Mouse (Mus musculus) MEL (cell line): ENCODE data around the gene Zfp146. TPM values are rescaled to one million over a fixed set of nuclear protein-coding genes. Genes with fewer than 3 reads are reported as not detected.
A peak's percentile ranks its signal among the peaks of the same experiment; 100 is the strongest.

ENCODE experiments used
- DNase-seq: peaks from one replicate; pipeline ENCODE4 v3.0.0; 2011; ENCODE audit warnings: low read depth, low spot score
- H3K27ac ChIP-seq: 2 replicates; pipeline ENCODE4 v1.5.1; 2012; ENCODE audit warnings: low read depth, mild to moderate bottlenecking, control low read depth, low read length, moderate library complexity; ENCODE audit not compliant: control insufficient read depth
- H3K27me3 ChIP-seq, 2 experiments: fragments of 150-350 bp in 1 of 2; sonication (generic) in 1 of 2; 2 replicates each; pipeline ENCODE4 v1.6.1; 2012; ENCODE audit warnings: low read length in 2 of 2, mild to moderate bottlenecking in 2 of 2, improper control_type of control experiment in 1 of 2, moderate library complexity in 1 of 2; ENCODE audit not compliant: insufficient read depth in 2 of 2, control insufficient read depth in 1 of 2
- H3K36me3 ChIP-seq, 2 experiments: 2 replicates each; pipeline ENCODE4 v1.6.1; 2012 to 2014; ENCODE audit warnings: low read length in 2 of 2, improper control_type of control experiment in 1 of 2, inconsistent platforms in 1 of 2, mild to moderate bottlenecking in 1 of 2; ENCODE audit not compliant: insufficient read depth in 2 of 2, control insufficient read depth in 1 of 2
- H3K4me1 ChIP-seq, 2 experiments: fragments of 150-350 bp in 1 of 2; sonication (generic) in 1 of 2; 2 replicates each; pipeline ENCODE4 v1.6.1; 2012; ENCODE audit warnings: low read length in 2 of 2, improper control_type of control experiment in 1 of 2, mild to moderate bottlenecking in 1 of 2; ENCODE audit not compliant: insufficient read depth in 2 of 2, control insufficient read depth in 1 of 2
- H3K4me3 ChIP-seq, 2 experiments: fragments of 150-350 bp in 1 of 2; sonication (generic) in 1 of 2; 2 replicates each; pipeline ENCODE4 v1.5.1; 2012; ENCODE audit warnings: low read depth in 2 of 2, low read length in 2 of 2, mild to moderate bottlenecking in 2 of 2, moderate library complexity in 2 of 2, control low read depth in 1 of 2, improper control_type of control experiment in 1 of 2; ENCODE audit not compliant: control insufficient read depth in 1 of 2, insufficient read depth in 1 of 2
- H3K79me2 ChIP-seq: 2 replicates; pipeline ENCODE4 v1.6.1; 2012; ENCODE audit warnings: mild to moderate bottlenecking, low read length, moderate library complexity; ENCODE audit not compliant: control insufficient read depth, poor library complexity, insufficient read depth
- H3K9ac ChIP-seq: 2 replicates; pipeline ENCODE4 v1.6.1; 2012; ENCODE audit warnings: low read depth, mild to moderate bottlenecking, control low read depth, low read length, moderate library complexity; ENCODE audit not compliant: control insufficient read depth, poor library complexity, severe bottlenecking
- H3K9me3 ChIP-seq: fragments of 150-350 bp; sonication (generic); replicated peaks from 2 replicates; pipeline ENCODE4 v1.6.1; 2012; ENCODE audit warnings: mild to moderate bottlenecking, low read length, improper control_type of control experiment, moderate library complexity; ENCODE audit not compliant: insufficient read depth
- CHD1 ChIP-seq: IDR thresholded peaks from 2 replicates; pipeline ENCODE4 v1.6.1; 2012; ENCODE audit warnings: low read depth, mild to moderate bottlenecking, inconsistent platforms, low read length, improper control_type of control experiment
- CHD2 ChIP-seq: IDR thresholded peaks from 2 replicates; pipeline ENCODE4 v1.6.1; 2011; ENCODE audit warnings: low read length, improper control_type of control experiment
- ELF1 ChIP-seq: IDR thresholded peaks from 2 replicates; pipeline ENCODE4 v1.6.1; 2014; ENCODE audit warnings: low read depth, mild to moderate bottlenecking, inconsistent platforms, low read length, improper control_type of control experiment, moderate library complexity
- HCFC1 ChIP-seq: IDR thresholded peaks from 2 replicates; pipeline ENCODE4 v1.6.1; 2012; ENCODE audit warnings: low read depth, mild to moderate bottlenecking, inconsistent platforms, low read length, improper control_type of control experiment, moderate library complexity
- JUND ChIP-seq: IDR thresholded peaks from 2 replicates; pipeline ENCODE4 v1.6.1; 2011; ENCODE audit warnings: low read depth, mild to moderate bottlenecking, improper control_type of control experiment, low read length
- MAFK ChIP-seq: IDR thresholded peaks from 2 replicates; pipeline ENCODE4 v1.6.1; 2011; ENCODE audit warnings: low read depth, mild to moderate bottlenecking, low read length, improper control_type of control experiment, borderline replicate concordance
- MXI1 ChIP-seq: IDR thresholded peaks from 2 replicates; pipeline ENCODE4 v1.6.1; 2011; ENCODE audit warnings: mild to moderate bottlenecking, low read depth, low read length, improper control_type of control experiment
- MYC ChIP-seq: IDR thresholded peaks from 2 replicates; pipeline ENCODE4 v1.6.1; 2011; ENCODE audit warnings: low read depth, mild to moderate bottlenecking, low read length, improper control_type of control experiment, moderate library complexity
- NELFE ChIP-seq: IDR thresholded peaks from 2 replicates; pipeline ENCODE4 v1.6.1; 2011; ENCODE audit warnings: low read depth, low read length, improper control_type of control experiment
- POLR2A ChIP-seq, 2 experiments: IDR thresholded peaks; 2 replicates each; pipeline ENCODE4 v1.6.1; 2011 to 2012; ENCODE audit warnings: low read length in 2 of 2, mild to moderate bottlenecking in 2 of 2, control low read depth in 1 of 2, improper control_type of control experiment in 1 of 2, low read depth in 1 of 2, moderate library complexity in 1 of 2; ENCODE audit not compliant: control insufficient read depth in 1 of 2, insufficient read depth in 1 of 2, poor library complexity in 1 of 2
- POLR2AphosphoS2 ChIP-seq: IDR thresholded peaks from 2 replicates; pipeline ENCODE4 v1.6.1; 2011; ENCODE audit warnings: low read length, improper control_type of control experiment
- RCOR1 ChIP-seq: IDR thresholded peaks from 2 replicates; pipeline ENCODE4 v1.6.1; 2012; ENCODE audit warnings: low read depth, mild to moderate bottlenecking, inconsistent platforms, low read length, improper control_type of control experiment
- SIN3A ChIP-seq: IDR thresholded peaks from 2 replicates; pipeline ENCODE4 v1.6.1; 2012; ENCODE audit warnings: low read length, improper control_type of control experiment, inconsistent platforms
- SMC3 ChIP-seq: IDR thresholded peaks from 2 replicates; pipeline ENCODE4 v1.6.1; 2011; ENCODE audit warnings: low read depth, low read length, improper control_type of control experiment
- TAL1 ChIP-seq: IDR thresholded peaks from 2 replicates; pipeline ENCODE4 v1.6.1; 2012; ENCODE audit warnings: mild to moderate bottlenecking, inconsistent platforms, low read length, moderate library complexity, mixed read lengths
- UBTF ChIP-seq: IDR thresholded peaks from 2 replicates; pipeline ENCODE4 v1.6.1; 2012; ENCODE audit warnings: low read depth, mild to moderate bottlenecking, inconsistent platforms, low read length, improper control_type of control experiment, moderate library complexity, borderline replicate concordance; ENCODE audit not compliant: insufficient read depth
- USF1 ChIP-seq: IDR thresholded peaks from 2 replicates; pipeline ENCODE4 v1.6.1; 2014; ENCODE audit warnings: low read depth, mild to moderate bottlenecking, inconsistent platforms, low read length, improper control_type of control experiment, moderate library complexity
- USF2 ChIP-seq, 2 experiments: IDR thresholded peaks; 2 replicates each; pipeline ENCODE4 v1.6.1; 2011 to 2012; ENCODE audit warnings: improper control_type of control experiment in 2 of 2, low read length in 2 of 2, borderline replicate concordance in 1 of 2, inconsistent platforms in 1 of 2, low read depth in 1 of 2, mild to moderate bottlenecking in 1 of 2; ENCODE audit not compliant: insufficient read depth in 1 of 2
- ZC3H11A ChIP-seq: IDR thresholded peaks from 2 replicates; pipeline ENCODE4 v1.6.1; 2012; ENCODE audit warnings: low read depth, mild to moderate bottlenecking, inconsistent platforms, low read length, improper control_type of control experiment
- ZMIZ1 ChIP-seq: IDR thresholded peaks from 2 replicates; pipeline ENCODE4 v1.6.1; 2012; ENCODE audit warnings: low read depth, mild to moderate bottlenecking, inconsistent platforms, low read length, improper control_type of control experiment, moderate library complexity
- polyA plus RNA-seq, 2 experiments: library from polyadenylated mRNA; stranded (reverse) in 1 of 2; unstranded in 1 of 2; fragments of >175 nt in 1 of 2; fragments of >200 nt in 1 of 2; gene quantifications; 2 replicates each; pipeline versions ENCODE4 v1.2.1 to v1.2.4; 2012; ENCODE audit warnings: low replicate concordance in 2 of 2, low read depth in 1 of 2; ENCODE audit not compliant: insufficient read length in 2 of 2, insufficient read depth in 1 of 2, missing spikeins in 1 of 2
- total RNA-seq: library from RNA; depleted of rRNA; stranded (reverse); fragments of 300-350 nt; gene quantifications from 2 replicates; pipeline ENCODE4 v1.2.3, GENCODE M21; 2012

Gene Zfp146
- total and polyA plus RNA-seq, 3 experiments: 35.5 to 38.9 TPM; not detected in 1

DNA sequence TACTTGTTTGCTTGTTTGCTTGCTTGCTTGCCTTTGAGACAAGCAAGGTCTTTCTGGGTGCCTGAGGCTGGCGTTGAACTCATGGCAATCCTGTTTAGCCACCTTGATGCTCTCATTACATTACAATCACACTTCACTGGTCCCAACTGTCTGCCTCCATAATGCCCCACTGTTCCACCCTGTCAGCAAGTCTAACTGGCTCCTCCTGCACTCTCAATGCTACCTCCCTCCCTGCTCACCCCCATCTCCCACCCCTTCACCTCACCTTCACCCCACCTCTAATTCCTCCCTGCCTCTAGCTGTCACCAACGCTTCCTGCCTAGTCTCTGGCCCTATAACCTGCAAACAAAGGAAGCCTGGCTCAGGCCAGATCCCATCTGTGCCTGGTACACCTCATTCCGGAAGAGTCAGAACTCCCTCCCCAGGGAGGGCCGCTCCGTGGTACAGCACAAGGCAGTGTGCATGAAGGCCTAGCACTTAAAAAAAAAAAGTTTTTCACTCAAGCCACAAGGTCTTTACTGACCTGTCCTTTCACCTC, 28.1 kb upstream of the Zfp146 start:
- Histone ChIP-seq H3K9me3 (no peaks in the 10 kb centered on the region), H3K79me2 (peaks cover 9% of the 10 kb centered on the region), H3K4me1 (peaks cover 0 to 17% of the 10 kb centered on the region in 2 experiments; a peak in 3 of 4 replicates), H3K36me3 (peaks cover 0 to 14% of the 10 kb centered on the region in 2 experiments; a peak in 2 of 4 replicates), H3K27ac (no peak overlapping the region), H3K4me3 (no peak overlapping the region), H3K27me3 (no peaks in the 10 kb centered on the region), H3K9ac (no peak overlapping the region)
- TF ChIP-seq HCFC1 (no peak), SMC3 (no peak), NELFE (no peak), CHD2 (no peak), UBTF (no peak), TAL1 (no peak), ZC3H11A (no peak), RCOR1 (no peak), USF1 (no peak), MAFK (no peak), POLR2AphosphoS2 (no peak)
- no peak for DNase-seq

DNA sequence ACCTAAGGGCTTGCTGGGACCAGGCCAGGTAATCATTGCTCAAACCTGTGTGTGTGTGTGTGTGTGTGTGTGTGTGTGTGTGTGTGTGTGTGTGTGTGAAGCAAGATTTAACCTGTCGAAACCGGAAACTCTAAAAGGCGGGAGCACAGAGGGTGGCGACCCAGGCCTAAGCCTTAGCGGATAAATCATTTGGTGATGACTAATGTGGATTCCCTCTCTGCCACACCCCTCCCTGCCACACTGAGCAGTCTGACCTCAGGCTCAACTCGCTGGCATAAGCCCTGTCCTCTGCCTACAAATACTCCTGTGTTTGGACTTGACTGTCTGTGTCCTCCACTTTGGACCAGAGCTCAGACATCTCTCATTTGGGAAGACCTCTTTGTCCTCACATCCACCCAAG, 26.6 kb upstream of the Zfp146 start:
- Histone ChIP-seq H3K27ac (no peak overlapping the region), H3K4me3 (no peak overlapping the region), H3K4me1 (peaks cover 0 to 17% of the 10 kb centered on the region in 2 experiments; a peak in 3 of 4 replicates), H3K9me3 (no peaks in the 10 kb centered on the region), H3K36me3 (peaks cover 0 to 14% of the 10 kb centered on the region in 2 experiments; a peak in 2 of 4 replicates), H3K27me3 (no peaks in the 10 kb centered on the region), H3K9ac (no peak overlapping the region), H3K79me2 (peaks cover 9% of the 10 kb centered on the region)
- TF ChIP-seq CHD1 (no peak), MXI1 (no peak), SIN3A (no peak), USF2 (IDR thresholded peaks at IDR 0.05; ENCODE audit: borderline replicate concordance in 1 of 2, insufficient read depth in 1 of 2, low read depth in 1 of 2, low read length in 2 of 2) (no peak), UBTF (no peak), JUND (no peak), MYC (no peak), ELF1 (no peak), POLR2A (IDR thresholded peaks at IDR 0.05; ENCODE audit: control insufficient read depth in 1 of 2, insufficient read depth in 1 of 2, low read depth in 1 of 2, low read length in 2 of 2, poor library complexity in 1 of 2) (no peak), ZMIZ1 (no peak), MAFK (no peak), ZC3H11A (no peak), TAL1 (no peak)
- DNase-seq: peak; percentile 34
